Mouse (Mus musculus): Measurements from ENCODE around the gene Zbtb45.

- TF ChIP-seq EP300 (IDR thresholded peaks at IDR 0.05) (no peak), CTCF (IDR thresholded peaks at IDR 0.05) (no peak)
These were observed 38.9 kb downstream of the Zbtb45 start for GRCm38 (mm10) chr7:12970906-12971305.
